Mouse (Mus musculus): Measurements from ENCODE around the gene Gm45837.

The Gm45837 gene

DNA sequence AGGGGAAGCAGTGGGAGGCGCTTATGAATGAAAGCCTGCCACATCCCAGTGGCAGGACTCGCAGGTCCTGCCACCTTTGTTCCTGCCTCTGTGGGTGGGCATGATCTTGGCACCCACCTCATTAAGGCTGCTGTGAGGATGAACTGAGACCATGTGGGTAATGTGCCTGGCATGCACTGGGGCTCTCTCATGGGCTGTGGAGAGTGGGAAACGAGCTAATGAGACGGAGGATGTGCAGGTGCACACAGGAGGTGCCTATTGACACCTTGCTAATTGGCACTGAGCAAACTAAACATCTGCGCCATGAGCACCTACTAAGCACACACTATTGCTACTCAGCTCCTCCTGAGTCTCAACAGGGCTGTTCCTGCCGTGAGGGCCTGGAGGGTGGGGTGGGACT lies 24.4 kb downstream of the Gm45837 start:
- in situ Hi-C loops (cut with MboI, MseI): no loop called here

DNA sequence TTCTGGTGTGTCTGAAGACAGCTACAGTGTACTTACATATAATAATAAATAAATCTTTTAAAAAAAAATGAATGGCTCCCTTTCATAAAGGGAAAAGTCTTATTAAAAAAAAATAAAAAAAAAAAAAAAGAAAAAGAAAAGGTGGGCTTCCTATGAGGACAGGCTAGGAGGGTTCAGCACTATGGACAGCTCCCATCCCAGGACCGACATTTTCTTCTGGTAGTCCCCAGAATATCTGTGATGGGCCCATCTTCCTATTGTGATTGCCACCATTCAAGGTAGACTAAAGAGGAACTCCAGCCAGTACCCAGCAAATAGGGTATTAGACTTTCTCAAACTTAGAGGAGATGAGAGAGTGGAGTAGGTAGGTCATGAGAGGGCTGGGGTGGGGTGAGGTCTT lies 27.2 kb downstream of the Gm45837 start:
- in situ Hi-C loops (cut with MboI, MseI): no loop called here

DNA sequence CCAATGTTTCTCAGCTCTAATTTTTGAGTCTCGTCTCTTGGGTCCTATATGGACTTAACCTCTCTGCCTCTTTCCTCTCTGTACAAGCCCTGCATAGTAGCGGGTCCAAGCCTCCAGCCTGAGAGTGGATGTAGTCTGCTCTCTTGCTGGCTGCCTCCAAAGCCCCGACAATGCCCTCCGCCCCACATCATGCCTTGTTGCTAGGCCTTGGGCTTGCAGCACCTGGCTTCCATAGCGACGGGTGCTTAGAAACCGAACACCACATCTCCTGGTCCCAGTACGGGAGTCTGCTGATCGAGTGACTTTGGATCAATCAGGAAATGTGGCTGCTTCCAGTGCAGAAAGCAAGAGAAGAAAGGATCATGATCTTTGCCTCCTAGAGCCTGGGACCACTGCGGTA lies 32.4 kb downstream of the Gm45837 start:
- in situ Hi-C loops (cut with MboI, MseI): loop anchor here in 1 of 2 experiments (5.0 kb wide), 1 partner anchor 184 kb away; no protein-coding TSS in a partner anchor

DNA sequence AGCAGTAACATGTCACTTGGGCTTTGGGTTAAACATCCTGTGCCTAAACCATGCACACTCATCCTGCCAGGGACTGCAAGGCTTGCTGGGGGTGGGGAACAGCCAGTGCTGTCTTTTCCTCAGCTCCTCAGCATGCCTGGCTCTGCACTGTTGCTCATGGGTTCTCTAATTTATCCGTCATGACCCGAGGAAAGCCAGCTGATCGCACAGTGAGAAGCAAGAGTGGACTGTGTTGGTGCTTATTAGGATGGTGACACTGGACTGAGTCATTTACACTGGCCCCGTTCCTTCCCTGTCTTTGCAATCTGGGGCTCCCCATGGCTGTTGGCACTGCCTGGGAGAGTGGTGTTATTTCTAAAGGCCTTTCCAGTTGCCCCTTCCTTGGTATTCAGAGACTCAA lies 33.5 kb downstream of the Gm45837 start:
- in situ Hi-C loops (cut with MboI, MseI): loop anchor here in 1 of 2 experiments (5.0 kb wide), 1 partner anchor 183 kb away; no protein-coding TSS in a partner anchor

DNA sequence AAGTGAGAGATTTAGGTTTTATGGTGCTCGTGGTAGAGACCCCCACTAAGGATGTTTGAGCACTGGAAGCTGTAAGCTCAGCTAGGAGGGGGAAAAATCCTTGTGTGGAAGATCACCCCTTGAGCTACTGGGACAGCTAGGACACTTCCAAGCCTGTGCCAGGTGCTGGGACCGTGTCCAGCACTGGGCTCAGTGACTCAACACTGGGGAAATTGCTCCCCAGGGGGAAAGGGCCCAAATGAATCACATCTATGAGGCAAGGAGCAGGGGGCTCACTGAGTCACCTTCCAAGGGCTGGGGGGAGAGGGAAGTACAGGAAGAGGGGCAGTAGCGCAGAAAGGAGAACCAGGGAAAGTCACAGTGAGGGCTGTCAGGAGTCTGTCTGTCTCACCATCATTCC lies 39.2 kb downstream of the Gm45837 start:
- in situ Hi-C loops (cut with MboI, MseI): loop anchor here (5.0 kb wide), 2 partner anchors 52 to 172 kb away; no protein-coding TSS in a partner anchor

DNA sequence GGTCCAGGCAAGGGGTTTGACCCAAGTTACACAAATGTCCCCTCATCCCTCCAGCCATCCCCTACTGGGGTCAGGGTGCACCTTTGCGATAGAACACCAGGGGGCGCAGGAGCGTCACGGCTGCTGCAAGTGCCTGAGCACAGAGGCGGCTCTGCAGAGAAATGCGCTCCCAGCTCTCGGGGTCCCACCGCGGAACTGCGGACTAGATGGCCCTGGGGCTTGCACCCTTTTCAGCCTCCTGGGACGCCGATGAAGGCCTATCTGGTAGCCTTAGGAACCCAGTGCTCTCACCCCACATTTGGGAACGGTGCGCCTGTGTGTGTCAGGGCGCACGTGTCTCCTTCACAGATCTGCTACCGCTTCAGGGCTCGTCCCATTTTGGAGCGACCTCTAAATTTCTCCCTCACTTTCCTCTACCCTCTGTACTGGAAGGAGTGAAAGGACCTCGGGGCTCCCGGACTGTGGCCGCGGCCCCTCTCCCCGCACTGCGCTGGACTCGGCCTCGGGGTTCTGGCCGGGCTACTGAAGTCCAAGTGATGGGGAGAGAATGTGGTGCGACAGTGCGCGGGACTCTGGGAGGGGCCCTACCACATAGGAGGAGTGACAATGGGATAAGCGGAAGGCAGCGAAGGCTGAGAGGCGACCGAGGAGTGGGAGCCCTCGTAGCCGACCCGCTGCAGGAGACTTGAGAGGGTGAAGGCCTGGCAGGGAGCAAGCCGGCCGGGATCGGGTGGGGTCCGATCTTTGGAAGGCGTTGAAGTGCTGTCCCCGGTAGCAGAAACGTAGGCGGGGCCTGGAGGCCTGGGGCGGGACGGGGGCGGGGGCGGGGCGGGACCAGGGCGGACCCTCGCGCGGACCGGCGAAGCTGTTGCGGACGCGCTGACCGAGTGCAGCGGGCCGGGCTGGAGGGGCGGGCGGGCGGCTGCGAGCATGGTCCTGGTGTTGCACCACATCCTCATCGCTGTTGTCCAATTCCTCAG lies 40.0 kb downstream of the Gm45837 start:
- in situ Hi-C loops (cut with MboI, MseI): loop anchor here (5.0 kb wide), 1 partner anchor 52 kb away; no protein-coding TSS in a partner anchor

DNA sequence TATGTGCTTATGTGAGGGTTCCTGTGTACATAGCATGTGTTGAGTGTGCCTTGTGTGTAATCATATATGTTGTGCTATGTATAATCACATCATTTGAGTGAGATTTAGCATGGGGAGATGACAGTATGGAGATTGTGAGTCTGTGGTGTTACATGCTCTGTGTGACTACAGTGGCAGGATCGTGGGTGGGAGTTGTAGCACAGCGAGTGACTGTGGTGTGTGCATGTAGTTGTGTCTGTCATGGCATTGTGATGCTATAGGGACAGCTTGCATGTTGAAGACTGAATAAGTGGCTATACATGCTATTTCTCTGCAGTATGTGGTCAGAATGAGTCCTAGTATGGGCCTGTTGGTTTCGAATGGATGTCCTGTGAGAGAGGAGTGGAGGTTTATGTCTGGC lies 42.0 kb downstream of the Gm45837 start:
- in situ Hi-C loops (cut with MboI, MseI): loop anchor here (5.0 kb wide), 1 partner anchor 50 kb away; no protein-coding TSS in a partner anchor

DNA sequence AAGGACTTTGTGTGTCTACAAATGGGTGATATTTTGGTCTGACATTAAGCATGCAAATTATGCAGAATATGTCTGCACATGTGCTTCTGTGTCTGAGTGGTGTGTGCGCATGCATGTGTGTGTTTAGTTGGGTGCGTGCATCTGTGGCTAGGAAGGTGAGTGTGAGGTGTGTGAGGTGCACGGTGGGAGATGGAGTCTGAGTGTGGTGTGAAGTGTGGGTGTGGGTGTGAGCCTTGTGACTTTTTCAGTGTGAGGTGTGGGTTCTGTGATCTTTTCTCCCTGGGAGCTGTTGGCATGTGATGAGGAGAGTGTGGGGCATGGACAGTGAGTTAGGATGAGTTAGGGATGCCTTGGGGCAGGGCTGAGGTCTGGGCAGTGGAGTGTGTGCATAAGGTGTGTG lies 42.6 kb downstream of the Gm45837 start:
- in situ Hi-C loops (cut with MboI, MseI): loop anchor here (5.0 kb wide), 1 partner anchor 49 kb away; no protein-coding TSS in a partner anchor

DNA sequence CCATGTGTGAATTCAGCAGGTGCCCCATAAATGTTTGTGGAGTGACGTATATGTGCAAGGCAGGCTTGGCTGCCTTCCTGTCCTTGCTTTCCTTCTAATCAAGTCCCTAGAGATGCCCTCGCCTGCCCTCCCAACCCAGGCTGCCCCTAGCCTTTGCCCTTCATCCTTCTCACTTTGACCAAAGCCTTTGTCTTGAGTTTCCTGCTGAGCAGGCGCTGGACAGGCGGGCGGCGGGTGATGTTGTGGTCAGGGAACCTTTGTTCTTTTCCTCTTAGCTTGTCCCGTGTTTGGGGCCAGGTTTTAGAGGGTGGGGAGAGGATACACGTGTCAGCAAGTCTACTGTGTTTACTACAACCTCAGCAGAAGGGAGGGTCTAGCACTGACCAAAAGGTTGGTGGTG lies 43.0 kb downstream of the Gm45837 start:
- in situ Hi-C loops (cut with MboI, MseI): loop anchor here (5.0 kb wide), 1 partner anchor 49 kb away; no protein-coding TSS in a partner anchor

DNA sequence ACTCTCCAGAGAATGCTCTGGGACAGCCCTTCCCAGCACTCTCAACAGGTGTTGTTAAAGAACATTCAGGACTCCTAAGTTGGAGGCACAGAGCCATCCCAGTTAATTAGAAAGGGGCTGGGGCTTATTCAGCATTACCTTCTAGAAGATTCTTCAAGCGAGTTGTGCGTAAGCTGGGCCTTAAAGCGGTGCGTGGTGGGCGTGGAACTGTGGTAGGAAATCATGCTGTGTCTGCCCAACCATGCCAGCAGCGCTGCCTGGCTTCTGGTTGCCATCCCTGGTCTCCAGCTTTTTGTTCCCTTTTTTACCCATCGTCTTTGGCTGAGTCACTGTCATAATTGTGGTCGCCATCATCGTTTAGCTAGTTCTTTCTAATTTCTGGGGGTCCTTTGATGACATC lies 43.8 kb downstream of the Gm45837 start:
- in situ Hi-C loops (cut with MboI, MseI): loop anchor here (5.0 kb wide), 1 partner anchor 48 kb away; no protein-coding TSS in a partner anchor

DNA sequence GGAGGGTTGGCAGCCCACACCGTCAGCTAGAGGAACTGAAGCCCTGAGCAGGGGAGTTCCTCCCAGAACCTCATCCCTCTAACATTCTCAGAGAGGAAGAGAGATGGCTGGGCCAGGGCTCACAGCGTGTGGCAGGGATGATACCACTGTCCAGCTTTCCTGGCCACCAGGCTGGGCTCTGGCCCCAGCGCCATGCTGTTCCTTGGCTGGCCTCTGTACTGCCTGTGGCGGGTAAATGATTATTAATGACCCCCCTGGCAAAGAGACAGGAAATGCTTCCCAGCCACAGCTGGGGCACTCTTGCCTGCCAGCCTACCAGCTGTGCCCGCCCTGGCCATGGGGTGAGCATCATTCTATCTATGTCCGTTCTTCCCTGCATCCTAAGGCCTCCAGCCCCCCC lies 44.5 kb downstream of the Gm45837 start:
- in situ Hi-C loops (cut with MboI, MseI): no loop called here

DNA sequence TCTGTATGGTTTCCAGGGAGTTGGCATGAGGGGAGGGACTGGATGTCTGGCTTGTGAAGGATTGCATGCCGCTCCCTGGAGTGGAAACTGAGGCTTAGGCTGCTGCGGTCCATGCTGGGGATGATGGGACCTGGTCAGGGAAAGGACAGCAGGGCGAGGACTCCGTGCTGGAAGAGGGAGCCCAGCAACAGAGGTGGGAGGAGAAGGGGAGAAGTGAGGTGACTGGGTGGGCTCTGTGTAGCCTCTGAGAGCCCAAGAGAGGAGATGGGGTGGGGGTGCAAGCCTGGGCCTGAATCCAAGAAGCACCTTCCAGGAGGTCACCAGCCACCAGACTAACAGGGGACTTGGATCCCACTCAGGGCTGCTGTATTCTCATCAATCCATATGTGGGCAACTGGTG lies 45.6 kb downstream of the Gm45837 start:
- in situ Hi-C loops (cut with MboI, MseI): no loop called here

DNA sequence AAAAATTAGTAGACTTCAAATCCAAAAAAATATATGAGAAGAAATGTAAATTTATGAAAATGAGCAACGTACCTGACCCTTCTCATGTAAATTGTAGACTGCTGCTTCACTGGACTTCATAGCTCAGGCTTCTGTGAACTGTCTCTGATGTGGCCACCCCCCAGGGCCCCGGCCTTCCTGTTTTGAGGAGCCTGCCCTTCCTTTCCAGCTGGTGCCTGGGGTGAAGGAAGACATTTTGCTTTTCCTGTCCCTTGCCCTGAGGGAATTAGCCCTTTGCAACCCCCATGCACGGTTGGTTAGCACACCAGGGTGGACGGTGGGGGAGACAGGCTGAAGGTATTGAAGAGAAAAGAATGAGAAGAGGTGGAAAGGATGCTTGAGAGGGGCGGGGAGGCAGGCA lies 46.1 kb downstream of the Gm45837 start:
- in situ Hi-C loops (cut with MboI, MseI): no loop called here

DNA sequence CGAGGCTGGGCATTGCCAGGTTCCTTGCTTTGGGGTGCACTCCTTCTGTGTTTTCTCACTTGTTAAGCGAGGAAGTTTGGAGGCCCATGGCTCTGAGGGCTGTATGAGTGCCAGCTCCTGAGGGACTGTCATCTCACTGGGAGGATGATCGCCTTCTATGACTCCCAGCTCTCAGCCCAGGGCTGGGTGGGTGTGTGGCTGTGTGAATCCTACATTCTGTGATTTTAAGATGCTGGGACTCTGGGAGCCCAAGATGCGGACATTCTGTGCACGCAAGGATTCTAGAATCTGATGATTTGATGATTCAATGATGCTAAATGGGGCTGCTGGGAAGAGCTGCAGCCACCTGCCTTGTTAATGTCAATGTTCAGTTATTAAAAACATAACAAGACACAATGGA lies 46.6 kb downstream of the Gm45837 start:
- in situ Hi-C loops (cut with MboI, MseI): no loop called here

DNA sequence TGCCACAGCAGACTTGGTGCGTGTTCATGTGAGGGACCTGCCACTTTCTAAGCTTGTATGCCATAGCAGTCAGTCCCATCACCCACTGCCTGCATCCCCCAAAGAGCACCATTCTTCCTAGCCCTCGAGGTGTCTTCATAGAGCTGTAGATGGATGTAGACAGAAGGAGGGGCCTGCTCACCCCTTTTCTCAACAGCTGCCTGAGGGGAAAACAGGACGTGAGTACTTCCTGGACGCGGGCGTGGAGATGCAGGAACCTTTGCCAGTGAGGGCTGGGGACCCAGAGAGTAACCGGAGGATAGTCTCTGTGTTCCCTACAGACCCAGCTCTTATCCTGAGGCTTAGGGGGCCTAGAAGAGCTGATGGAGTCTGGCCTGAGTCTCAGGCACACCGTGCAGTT lies 47.1 kb downstream of the Gm45837 start:
- in situ Hi-C loops (cut with MboI, MseI): no loop called here

DNA sequence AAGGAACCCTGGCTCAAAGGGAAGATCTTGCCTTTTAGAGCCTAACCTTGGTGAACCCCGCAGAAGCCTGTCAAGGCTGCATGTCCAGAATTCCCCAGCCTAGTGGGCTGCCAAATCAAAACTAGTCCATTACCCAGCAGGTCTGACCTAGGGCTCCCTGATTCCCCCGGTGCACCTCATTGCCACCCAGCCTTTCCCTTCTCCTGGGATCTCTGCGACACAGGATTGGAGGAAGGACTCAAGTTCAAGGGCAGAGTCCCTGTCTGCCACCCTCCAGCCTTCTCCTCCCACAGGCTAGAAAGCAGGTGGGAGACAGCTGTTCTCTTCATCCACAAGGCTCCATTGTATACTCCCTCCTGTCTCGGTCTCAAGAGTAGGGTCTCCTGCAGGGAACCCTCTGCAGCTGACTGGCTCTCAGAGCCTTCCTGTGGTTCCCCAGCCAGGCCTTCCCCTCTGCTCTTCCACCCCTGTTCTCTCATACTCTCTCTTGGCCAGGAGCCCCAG lies 47.6 kb downstream of the Gm45837 start:
- in situ Hi-C loops (cut with MboI, MseI): no loop called here

DNA sequence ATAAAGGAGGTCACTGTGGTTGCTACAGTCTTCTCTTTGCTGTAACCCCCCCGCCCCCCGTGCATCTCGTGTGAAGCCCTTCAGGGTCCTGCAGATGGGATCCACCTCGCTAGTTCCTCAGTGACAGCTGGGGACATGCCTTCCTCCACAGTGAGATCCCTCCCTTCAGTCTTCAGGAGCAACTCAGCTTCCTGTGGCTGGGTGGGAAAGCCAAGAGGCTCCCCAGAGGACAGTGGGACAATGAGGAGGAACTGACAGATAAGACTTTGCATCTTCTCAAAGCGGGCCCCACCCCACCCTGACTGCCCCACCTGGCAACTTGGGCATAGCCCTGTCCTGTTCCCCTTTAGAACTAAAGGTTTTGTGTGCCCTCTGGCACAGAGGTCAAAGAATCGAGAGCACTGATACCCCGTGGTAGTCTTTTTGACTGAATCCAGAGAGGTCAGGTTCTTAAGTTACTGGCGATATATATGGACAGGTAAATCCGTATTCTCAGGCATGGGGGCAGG lies 48.7 kb downstream of the Gm45837 start:
- in situ Hi-C loops (cut with MboI, MseI): no loop called here

DNA sequence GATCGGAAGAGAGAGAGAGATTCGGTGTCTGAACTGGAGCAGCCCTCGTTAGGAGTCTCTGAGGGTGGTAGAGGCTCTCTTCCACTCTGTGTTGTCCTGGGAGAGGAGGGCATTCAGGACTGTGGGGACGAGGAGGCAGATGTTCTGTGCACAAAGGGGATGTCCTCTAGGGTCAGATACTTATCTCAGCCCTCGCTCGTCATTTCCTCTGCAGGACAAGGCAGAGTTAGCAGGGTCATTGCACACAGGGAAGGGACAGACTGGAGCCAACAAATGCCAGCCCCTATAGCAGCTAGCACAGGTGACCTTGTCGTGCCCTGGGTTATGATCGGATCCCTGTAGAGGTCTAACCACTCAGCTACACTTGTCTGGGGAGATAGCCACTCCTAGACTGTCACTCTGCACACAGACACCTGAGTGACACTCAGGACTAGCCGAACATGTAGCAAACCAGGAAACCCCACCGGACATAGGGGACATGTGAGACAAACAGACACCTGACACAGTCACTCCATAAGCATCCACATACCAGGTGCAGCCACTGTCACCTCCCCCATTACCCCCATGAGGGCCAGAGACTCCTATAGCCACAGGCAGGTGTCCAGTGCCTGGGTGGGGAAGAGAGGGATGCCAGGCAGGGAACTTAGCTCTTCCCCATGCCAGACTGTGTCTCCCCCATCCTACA lies 49.4 kb downstream of the Gm45837 start:
- in situ Hi-C loops (cut with MboI, MseI): no loop called here

DNA sequence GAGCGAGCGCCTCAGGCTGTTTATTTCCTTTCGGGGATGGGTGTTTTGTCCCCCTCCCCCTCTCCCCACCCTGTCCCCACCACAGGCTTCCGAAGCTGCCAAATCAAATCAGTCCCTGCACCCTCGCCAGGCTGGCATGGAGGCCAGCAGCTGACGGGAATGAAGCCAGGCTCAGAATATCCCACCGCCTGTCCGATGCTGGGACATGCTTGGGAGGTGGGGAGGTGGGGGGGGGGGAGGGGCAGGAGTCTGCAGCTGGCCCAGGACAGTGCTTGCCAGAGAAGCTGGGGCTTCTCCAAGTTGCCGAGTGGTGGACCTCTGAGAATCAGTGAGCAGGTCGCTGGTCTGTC lies 49.9 kb downstream of the Gm45837 start:
- in situ Hi-C loops (cut with MboI, MseI): no loop called here

DNA sequence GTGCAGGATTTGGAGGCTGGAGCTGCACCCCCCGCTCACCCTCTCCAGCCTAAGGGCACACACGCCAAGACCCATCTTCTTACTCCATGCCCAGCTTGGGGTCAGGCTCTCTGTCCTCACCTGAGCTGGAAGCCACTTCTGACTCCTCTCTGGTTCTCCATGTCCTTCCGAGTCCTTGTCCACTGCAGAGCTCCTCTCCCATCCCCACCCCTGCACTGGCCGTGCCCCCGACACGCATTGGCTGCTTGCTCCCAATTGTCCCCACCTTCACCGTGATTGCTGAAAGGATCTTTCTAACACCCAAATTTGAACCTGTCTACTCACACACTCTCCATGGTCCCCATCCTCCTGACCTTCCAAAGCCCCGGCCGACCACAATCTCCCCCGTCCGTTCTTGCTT lies 50.9 kb downstream of the Gm45837 start:
- in situ Hi-C loops (cut with MboI, MseI): no loop called here

DNA sequence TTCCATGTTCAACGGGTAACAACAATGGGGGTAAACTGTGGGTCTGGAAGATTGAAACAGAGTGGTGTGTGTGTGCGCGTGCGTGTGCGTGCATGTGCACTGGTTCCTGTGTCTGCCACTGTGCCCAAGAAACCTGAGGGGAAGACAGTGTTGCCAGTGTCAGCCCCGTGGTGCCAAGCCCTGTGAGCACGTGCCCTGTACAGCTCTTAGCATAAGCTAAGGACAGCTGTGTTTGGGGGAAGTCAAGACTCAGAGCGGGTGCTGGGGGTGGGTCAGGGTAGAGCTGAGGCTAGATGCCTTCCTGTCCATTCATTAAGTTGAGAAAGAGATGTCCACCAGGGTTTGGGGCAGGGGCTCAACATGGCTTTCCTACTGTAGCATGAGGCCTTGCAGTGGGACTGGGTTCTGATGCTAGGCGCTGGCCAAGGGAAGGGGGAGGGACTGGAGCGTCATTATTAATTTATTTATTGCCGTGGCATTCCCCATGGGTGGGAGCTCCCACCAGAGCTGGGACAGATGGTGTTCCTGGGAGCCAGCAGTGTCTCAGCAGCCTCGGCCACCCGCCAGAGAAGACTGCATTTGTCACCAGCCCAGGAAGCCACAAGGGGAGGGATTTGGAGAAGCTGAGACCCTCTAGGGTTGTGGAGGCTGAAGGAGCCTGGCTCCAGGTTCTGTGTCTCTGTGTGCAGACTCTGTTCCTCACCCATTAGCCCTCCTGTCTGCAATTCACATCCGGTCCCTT lies 51.8 kb downstream of the Gm45837 start:
- in situ Hi-C loops (cut with MboI, MseI): no loop called here
